ENCODE assay signal across 32 mouse cellular contexts in the genomic region with DNA sequence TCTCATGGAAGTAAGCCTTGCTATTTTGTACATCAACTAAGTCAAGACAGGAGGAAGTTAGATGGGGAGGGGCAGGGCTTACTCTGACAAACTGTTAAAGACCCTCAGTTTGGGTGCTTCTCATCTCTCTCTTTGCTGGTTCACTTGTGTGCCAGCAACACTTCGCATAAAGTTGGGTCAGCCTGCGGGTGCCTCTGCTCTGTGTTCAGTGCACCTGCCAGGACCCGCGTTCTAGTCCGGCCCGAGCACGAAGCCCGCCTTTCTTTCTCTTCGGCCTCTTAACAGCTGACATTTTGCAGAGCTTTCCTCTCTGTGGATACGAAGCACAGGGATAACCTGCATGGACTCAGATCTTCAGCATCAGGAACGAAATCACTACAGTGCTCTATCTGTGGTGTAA.
"Had no signal": no experiment of that assay in that cellular context is flagged by ENCODE, and none has a peak within 500 bp of the region (broad histone marks: within the 10 kb centered on the region; RNA-seq: fewer than 3 reads in every experiment).

No protein-coding gene starts in this region.

- H3K4me1 ChIP-seq: liver, embryonic 13.5 days; liver, embryonic 15.5 days had no signal

- H3K27me3 ChIP-seq: neural tube, embryonic 12.5 days had no signal

- H3K27ac ChIP-seq: left cerebral cortex, adult 2 months; limb, embryonic 10.5 days; limb, embryonic 12.5 days; limb, embryonic 13.5 days; limb, embryonic 15.5 days; liver, embryonic 12.5 days; liver, embryonic 13.5 days; liver, embryonic 14.5 days; liver, embryonic 15.5 days; lung, embryonic 15.5 days; macrophage; midbrain, embryonic 10.5 days; midbrain, embryonic 12.5 days; midbrain, embryonic 13.5 days; midbrain, embryonic 15.5 days; neural tube, embryonic 12.5 days had no signal

- ATAC-seq: liver, embryonic 12.5 days; liver, postnatal 0 days; lung, postnatal 0 days; midbrain, embryonic 13.5 days; midbrain, embryonic 15.5 days; midbrain, embryonic 16.5 days had no signal

- DNase-seq: left cerebral cortex, postnatal 4 days; liver; liver, embryonic 13.5 days; liver, postnatal 0 days; lung, adult 18-20 months; lung, adult 2 months; lung, embryonic 14.5 days; lung, postnatal 10 days; lung, postnatal 14 days; lung, postnatal 36 days; lung, postnatal 4 days; midbrain, embryonic 14.5 days had no signal

- H3K36me3 ChIP-seq: limb, embryonic 10.5 days; limb, embryonic 12.5 days; limb, embryonic 13.5 days; limb, embryonic 15.5 days; liver, embryonic 12.5 days; liver, embryonic 13.5 days; liver, embryonic 15.5 days; lung, embryonic 15.5 days; midbrain, embryonic 10.5 days; midbrain, embryonic 12.5 days; midbrain, embryonic 13.5 days; midbrain, embryonic 15.5 days; neural tube, embryonic 12.5 days had no signal

- H3K4me2 ChIP-seq: limb, embryonic 12.5 days; limb, embryonic 13.5 days; limb, embryonic 15.5 days; liver, embryonic 11.5 days; liver, embryonic 12.5 days; liver, embryonic 13.5 days; liver, embryonic 15.5 days; lung, embryonic 14.5 days; lung, embryonic 15.5 days; midbrain, embryonic 12.5 days; midbrain, embryonic 13.5 days; midbrain, embryonic 15.5 days; neural tube, embryonic 12.5 days had no signal

- H3K9ac ChIP-seq: limb, embryonic 12.5 days; limb, embryonic 13.5 days; limb, embryonic 15.5 days; liver, embryonic 12.5 days; liver, embryonic 13.5 days; liver, embryonic 14.5 days; liver, embryonic 15.5 days; liver, postnatal 0 days; lung, embryonic 14.5 days; lung, embryonic 15.5 days; midbrain, embryonic 12.5 days; midbrain, embryonic 13.5 days; midbrain, embryonic 15.5 days; neural tube, embryonic 12.5 days had no signal

- H3K4me3 ChIP-seq: left cerebral cortex, adult 2 months; limb, embryonic 10.5 days; limb, embryonic 12.5 days; limb, embryonic 13.5 days; limb, embryonic 15.5 days; liver, embryonic 12.5 days; liver, embryonic 13.5 days; liver, embryonic 15.5 days; lung, embryonic 15.5 days; megakaryocyte, embryonic 14.5 days; midbrain, embryonic 10.5 days; midbrain, embryonic 12.5 days; midbrain, embryonic 13.5 days; midbrain, embryonic 15.5 days; myocyte; neural tube, embryonic 12.5 days had no signal

- H3K9me3 ChIP-seq: limb, embryonic 10.5 days; limb, embryonic 12.5 days; limb, embryonic 13.5 days; limb, embryonic 15.5 days; liver, embryonic 12.5 days; liver, embryonic 13.5 days; liver, embryonic 15.5 days; lung, embryonic 15.5 days; megakaryocyte, embryonic 14.5 days; midbrain, embryonic 10.5 days; midbrain, embryonic 12.5 days; midbrain, embryonic 13.5 days; midbrain, embryonic 15.5 days; neural tube, embryonic 12.5 days had no signal
